In the genomic region with DNA sequence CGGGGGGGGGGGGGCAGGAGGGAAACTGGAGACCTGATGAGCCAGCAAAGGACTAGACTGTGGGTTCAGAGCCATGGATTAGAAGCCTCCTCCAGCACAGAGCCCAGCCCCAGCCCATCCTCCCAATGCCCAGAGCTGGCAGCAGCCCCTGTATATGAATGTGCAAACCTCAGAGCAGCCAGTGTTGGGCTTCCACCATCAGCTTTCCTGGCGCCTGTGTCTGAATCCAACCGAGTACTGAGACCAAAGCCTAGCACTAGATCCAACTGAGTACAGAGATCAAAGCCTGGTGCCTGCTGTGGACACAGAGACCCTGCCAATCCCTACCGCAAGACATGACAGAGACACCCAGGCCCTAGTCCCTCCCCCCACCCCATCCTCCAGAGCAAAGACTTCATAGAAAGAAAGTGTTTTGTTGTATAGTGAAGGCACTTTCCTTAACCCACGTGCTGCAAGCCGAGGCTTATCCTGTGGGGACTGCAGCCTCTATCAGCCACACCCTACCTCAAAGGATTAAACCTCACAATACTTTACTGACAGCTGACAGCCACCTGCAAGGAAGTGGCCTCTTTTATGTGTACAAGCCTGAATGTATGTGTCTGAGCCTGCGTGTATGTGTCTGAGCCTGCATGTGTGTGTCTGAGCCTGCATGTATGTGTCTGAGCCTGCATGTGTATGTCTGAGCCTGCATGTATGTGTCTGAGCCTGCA, we compare ENCODE assay signal across 12 mouse cellular contexts. TPM values are rescaled to one million over a fixed set of nuclear protein-coding genes. Genes with fewer than 3 reads are reported as not detected.
DNase-seq lines count a peak whose midpoint lies in the region; ATAC-seq and TF ChIP-seq lines count a peak whose summit lies in the region.
"Had no signal": no experiment of that assay in that cellular context is flagged by ENCODE, and none has a peak within 500 bp of the region (broad histone marks: within the 10 kb centered on the region; RNA-seq: fewer than 3 reads in every experiment).

No protein-coding gene starts in this region.

- DNase-seq in gastrocnemius, adult 2 months = peak; percentile 78
- DNase-seq in gastrocnemius, postnatal 36 days = no peak
- peak; percentile 16 for DNase-seq in forebrain, postnatal 0 days
- no peak for DNase-seq in testis, postnatal 10 days (ENCODE audit: low spot score)
- no peak for DNase-seq in yolk sac, embryonic 10.5 days (ENCODE audit: low spot score)
- DNase-seq: adrenal gland, postnatal 10 days; right cerebral cortex, postnatal 4 days had no signal

- no peaks in the 10 kb centered on the region for H3K79me2 ChIP-seq in myocyte (ENCODE audit: control insufficient read depth, insufficient read depth)

- no peak overlapping the region for H3K4me2 ChIP-seq in forebrain, postnatal 0 days (ENCODE audit: low read depth)
- H3K4me2 ChIP-seq in myocyte (ENCODE audit: low read depth) = no peak overlapping the region
- H3K4me2 ChIP-seq in kidney, embryonic 14.5 days (replicated peaks; ENCODE audit: low read depth, low read length) = no peak overlapping the region
- H3K4me2 ChIP-seq: kidney, embryonic 15.5 days; midbrain, embryonic 12.5 days had no signal

- no peak for TF ChIP-seq POLR2A in myocyte (IDR thresholded peaks at IDR 0.05; ENCODE audit: insufficient read length, low read depth)

- H3K27me3 ChIP-seq in forebrain, postnatal 0 days (ENCODE audit: insufficient read depth, low read length) = no peaks in the 10 kb centered on the region
- no peaks in the 10 kb centered on the region for H3K27me3 ChIP-seq in myocyte (ENCODE audit: control insufficient read depth, insufficient read depth, insufficient read length)
- no peaks in the 10 kb centered on the region for H3K27me3 ChIP-seq in kidney, embryonic 14.5 days (ENCODE audit: control insufficient read depth, insufficient read depth, low read length)
- H3K27me3 ChIP-seq: kidney, embryonic 15.5 days; midbrain, embryonic 12.5 days had no signal

- no peaks in the 10 kb centered on the region for H3K9me3 ChIP-seq in forebrain, postnatal 0 days (ENCODE audit: low read length)
- H3K9me3 ChIP-seq in kidney, embryonic 14.5 days (ENCODE audit: control insufficient read depth, low read length) = no peaks in the 10 kb centered on the region
- H3K9me3 ChIP-seq: kidney, embryonic 15.5 days; midbrain, embryonic 12.5 days had no signal

- H3K27ac ChIP-seq in gastrocnemius, adult 2 months = peak overlapping the region; percentile 25; the same call in 1 of the 2 replicates
- no peak overlapping the region for H3K27ac ChIP-seq in forebrain, postnatal 0 days (ENCODE audit: low read depth, low read length)
- H3K27ac ChIP-seq in kidney, embryonic 14.5 days (ENCODE audit: low read depth, low read length) = no peak overlapping the region
- H3K27ac ChIP-seq: kidney, embryonic 15.5 days; midbrain, embryonic 12.5 days had no signal

- no peak overlapping the region for H3K9ac ChIP-seq in forebrain, postnatal 0 days
- no peak overlapping the region for H3K9ac ChIP-seq in kidney, embryonic 14.5 days (ENCODE audit: low read depth, low read length)
- H3K9ac ChIP-seq: kidney, embryonic 15.5 days; midbrain, embryonic 12.5 days had no signal

- no peak overlapping the region for H3ac ChIP-seq in myocyte (ENCODE audit: control insufficient read depth, insufficient read length)

- 28% methylated on average over 7 of the region's 7 CpGs for WGBS in forebrain, postnatal 0 days
- WGBS in kidney, embryonic 14.5 days = 45% methylated on average over 7 of the region's 7 CpGs

- H3K4me1 ChIP-seq in forebrain, postnatal 0 days (ENCODE audit: insufficient read depth) = no peaks in the 10 kb centered on the region
- no peaks in the 10 kb centered on the region for H3K4me1 ChIP-seq in kidney, embryonic 14.5 days (ENCODE audit: control insufficient read depth, insufficient read depth, low read length)
- H3K4me1 ChIP-seq: midbrain, embryonic 12.5 days had no signal

- peak; percentile 85 for ATAC-seq in CD4-positive, CD25-positive, alpha-beta regulatory T cell, adult 4 months
- ATAC-seq in forebrain, postnatal 0 days = peak; percentile 64
- ATAC-seq in kidney, embryonic 14.5 days (ENCODE audit: low FRiP score, low TSS enrichment) = no peak; the same call in 1 of the 2 replicates

- intact Hi-C loops in gastrocnemius, adult 2 months (cut with DNase I) = no loop called here
- intact Hi-C loops in gastrocnemius, postnatal 36 days (cut with DNase I) = no loop called here

- no peak overlapping the region for H3K4me3 ChIP-seq in gastrocnemius, adult 2 months
- no peak overlapping the region for H3K4me3 ChIP-seq in forebrain, postnatal 0 days (ENCODE audit: low read depth, low read length)
- no peak overlapping the region for H3K4me3 ChIP-seq in myocyte
- no peak overlapping the region for H3K4me3 ChIP-seq in kidney, embryonic 14.5 days (ENCODE audit: low read length)
- H3K4me3 ChIP-seq: kidney, embryonic 15.5 days; midbrain, embryonic 12.5 days had no signal

- no peak for TF ChIP-seq CTCF in gastrocnemius, adult 2 months (IDR thresholded peaks at IDR 0.05)
- no peak for TF ChIP-seq CTCF in forebrain, postnatal 0 days (IDR thresholded peaks at IDR 0.05; ENCODE audit: low read depth)

- H3K36me3 ChIP-seq in forebrain, postnatal 0 days (ENCODE audit: insufficient read depth) = no peaks in the 10 kb centered on the region
- H3K36me3 ChIP-seq in myocyte (ENCODE audit: control insufficient read depth, insufficient read depth) = peaks cover 6% of the 10 kb centered on the region
- H3K36me3 ChIP-seq in kidney, embryonic 14.5 days (ENCODE audit: control insufficient read depth, insufficient read depth, low read length) = no peaks in the 10 kb centered on the region
- H3K36me3 ChIP-seq: kidney, embryonic 15.5 days; midbrain, embryonic 12.5 days had no signal

TF ChIP-seq in myocyte, 11 proteins besides CTCF, POLR2A, EP300 and RAD21:
- no peak for TF ChIP-seq POLR2AphosphoS2 (IDR thresholded peaks at IDR 0.05; ENCODE audit: insufficient read length, low read depth)
- TF ChIP-seq MYOG (IDR thresholded peaks at IDR 0.05; ENCODE audit: control insufficient read depth in 1 of 3, insufficient read depth in 1 of 3, insufficient read length in 2 of 3, low read depth in 2 of 3) = peak in 2 of 3 experiments; percentile 35 to 54
- TF ChIP-seq MYOD1 (IDR thresholded peaks at IDR 0.05; ENCODE audit: control insufficient read depth in 1 of 3, insufficient read length in 2 of 3, low read depth in 2 of 3) = peak in 1 of 3 experiments; percentile 73
- TF ChIP-seq SRF (IDR thresholded peaks at IDR 0.05; ENCODE audit: control insufficient read depth, insufficient read length, low read depth) = no peak
- TF ChIP-seq TCF12 (IDR thresholded peaks at IDR 0.05; ENCODE audit: insufficient read depth, poor library complexity, severe bottlenecking) = peak; percentile 25

RNA-seq across cellular contexts. Expression of a gene that starts 40.2 kb away (rescaled TPM):
- total RNA-seq in gastrocnemius, adult 2 months (2021) = 1 to 10 TPM in 1 of 2 experiments, under 1 TPM in 1; 0.43 to 1.5 TPM
- 1 to 10 TPM; 1.1 TPM for total RNA-seq in gastrocnemius, postnatal 36 days (2021)
- polyA plus RNA-seq in CD4-positive, CD25-positive, alpha-beta regulatory T cell, adult 4 months (2017; shearing (Covaris generic)) = under 1 TPM in 1 of 2 experiments, not detected in 1; 0.11 TPM
- total RNA-seq in forebrain, postnatal 0 days (2014; rRNA removed) = 0.54 and 1.0 TPM in 2 replicates
- polyA plus RNA-seq in forebrain, postnatal 0 days (2015; fragmentation: Nextera tagmentation; extraction: Ambion mirVana) = 0.18 and 0.22 TPM in 2 replicates
- polyA plus RNA-seq in myocyte (2012; fragmentation: generic; extraction: Trizol) = 31.0 TPM
- polyA plus RNA-seq in kidney, embryonic 14.5 days (2014; fragmentation: Nextera tagmentation; extraction: Ambion mirVana) = 1.3 and 1.4 TPM in 2 replicates

Comparison
In these comparisons a context has a peak if more than half of its experiments do, and no peak if none do; other contexts are left out.
1. DNase-seq: peak in gastrocnemius, adult 2 months (single experiment) and forebrain, postnatal 0 days (single experiment); none in gastrocnemius, postnatal 36 days (0 of 2), testis, postnatal 10 days (single experiment) and yolk sac, embryonic 10.5 days (single experiment).
2. RNA of a gene that starts 40.2 kb away (polyA plus RNA-seq): 31.0 TPM in myocyte (single experiment); 1.3 to 1.4 TPM in kidney, embryonic 14.5 days, 0.18 to 0.22 TPM in forebrain, postnatal 0 days and 0.11 TPM in CD4-positive, CD25-positive, alpha-beta regulatory T cell, adult 4 months; every median in the first group is over 10 times any median in the second.